Mouse (Mus musculus) lung, embryonic 14.5 days (tissue): ENCODE results near the gene Rrp12. TPM values are rescaled to one million over a fixed set of nuclear protein-coding genes. Genes with fewer than 3 reads are reported as not detected.

Experiments
- ATAC-seq: fragments of 200-750 bp; cut with Nextera tagmentation; 2 replicates; pipeline ENCODE4 v1.8.0; 2017; ENCODE audit warnings: mild to moderate bottlenecking, moderate TSS enrichment, moderate library complexity; ENCODE audit not compliant: insufficient read depth
- DNase-seq: peaks from one replicate; pipeline ENCODE4 v3.0.0-alpha.2; 2015
- H3K27ac ChIP-seq: fragments of 300-500 bp; sonication (generic); 2 replicates; pipeline ENCODE4 v1.5.1; 2014; ENCODE audit warnings: low read depth, mild to moderate bottlenecking, moderate library complexity
- H3K27me3 ChIP-seq: fragments of 300-500 bp; sonication (generic); 2 replicates; pipeline ENCODE4 v1.6.1; 2014; ENCODE audit warnings: low read length, control low read depth; ENCODE audit not compliant: insufficient read depth
- H3K36me3 ChIP-seq: fragments of 300-500 bp; sonication (generic); 2 replicates; pipeline ENCODE4 v1.6.1; 2014; ENCODE audit warnings: control low read depth; ENCODE audit not compliant: insufficient read depth
- H3K4me1 ChIP-seq: fragments of 300-500 bp; sonication (generic); 2 replicates; pipeline ENCODE4 v1.6.1; 2014; ENCODE audit warnings: antibody characterized with exemption, control low read depth; ENCODE audit not compliant: insufficient read depth
- H3K4me2 ChIP-seq: fragments of 300-500 bp; sonication (generic); 2 replicates; pipeline ENCODE4 v1.6.1; 2014; ENCODE audit warnings: mild to moderate bottlenecking
- H3K4me3 ChIP-seq: fragments of 300-500 bp; sonication (generic); 2 replicates; pipeline ENCODE4 v1.5.1; 2014; ENCODE audit warnings: low read depth, low read length
- H3K9ac ChIP-seq: fragments of 300-500 bp; sonication (generic); 2 replicates; pipeline ENCODE4 v1.6.1; 2014
- H3K9me3 ChIP-seq: fragments of 300-500 bp; sonication (generic); 2 replicates; pipeline ENCODE4 v1.6.1; 2016; ENCODE audit warnings: low read depth, low read length, control low read depth
- CTCF ChIP-seq: IDR thresholded peaks from 2 replicates; pipeline ENCODE4 v1.5.1; 2016; ENCODE audit warnings: antibody characterized with exemption, low read depth
- WGBS: fragments of 180-500 bp; shearing (Covaris S2); extraction: QIAGEN DNeasy Blood & Tissue Kit; methylation state at CpG from one replicate; pipeline ENCODE4 v1.1.7; 2014; 5-methylcytosine and 5-hydroxymethylcytosine counted together
- polyA plus RNA-seq: library from polyadenylated mRNA; unstranded; fragments of >200 nt; fragmentation: Nextera tagmentation; extraction: Ambion mirVana; gene quantifications from 2 replicates; pipeline ENCODE4 v1.2.1, GENCODE M21; 2014

The Rrp12 gene
- polyA plus RNA-seq, 1 experiment from 2014 or later = 15.6 TPM

DNA sequence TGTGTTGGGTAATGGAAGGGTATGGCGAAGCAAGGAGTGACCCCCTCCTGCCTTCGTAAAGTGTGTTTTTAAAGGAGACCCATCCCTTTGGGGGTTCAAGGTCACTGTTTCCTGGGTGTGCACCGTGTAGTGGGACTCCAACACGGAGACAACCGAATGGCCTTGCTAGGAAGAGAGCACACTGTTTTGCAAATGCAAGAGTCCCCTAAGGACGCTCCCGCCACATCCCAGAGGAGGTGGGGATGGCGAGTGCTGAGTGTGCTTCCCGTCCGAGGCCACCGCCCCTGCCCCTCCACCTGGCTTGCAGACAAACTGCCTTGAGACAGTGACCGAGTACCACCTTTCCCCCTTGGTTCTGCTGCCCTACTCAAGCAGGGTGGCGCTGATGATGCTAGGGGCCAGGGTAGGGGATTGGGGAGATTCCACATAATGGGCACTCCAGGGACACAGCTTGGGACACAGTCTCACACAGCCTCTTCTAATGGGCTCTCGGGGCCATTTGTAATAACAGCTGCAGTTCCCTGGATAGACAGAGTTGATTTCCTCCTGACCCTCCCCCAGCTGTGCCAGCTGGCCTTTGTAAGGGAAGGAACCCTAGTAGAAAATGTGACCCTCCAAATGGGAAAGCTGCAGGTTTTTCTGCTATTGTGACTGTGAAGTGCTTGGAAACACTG, 64.1 kb downstream of the Rrp12 start:
- Histone ChIP-seq H3K27ac (no peak overlapping the region), H3K4me3 (peak overlapping the region; percentile 61), H3K4me1 (0 out of 2 replicates have a peak, but pooled peaks cover 8% of the 10 kb centered on the region), H3K4me2 (peak overlapping the region; percentile 99), H3K9me3 (no peaks in the 10 kb centered on the region), H3K36me3 (no peaks in the 10 kb centered on the region), H3K9ac (0 out of 2 replicates have a peak overlapping the region, but pooled peaks have one; percentile 56), H3K27me3 (peaks cover 33% of the 10 kb centered on the region)
- TF ChIP-seq CTCF = no peak
- ATAC-seq (no peak), DNase-seq (no peak)
- WGBS = 7% methylated on average over 14 of the region's 14 CpGs

DNA sequence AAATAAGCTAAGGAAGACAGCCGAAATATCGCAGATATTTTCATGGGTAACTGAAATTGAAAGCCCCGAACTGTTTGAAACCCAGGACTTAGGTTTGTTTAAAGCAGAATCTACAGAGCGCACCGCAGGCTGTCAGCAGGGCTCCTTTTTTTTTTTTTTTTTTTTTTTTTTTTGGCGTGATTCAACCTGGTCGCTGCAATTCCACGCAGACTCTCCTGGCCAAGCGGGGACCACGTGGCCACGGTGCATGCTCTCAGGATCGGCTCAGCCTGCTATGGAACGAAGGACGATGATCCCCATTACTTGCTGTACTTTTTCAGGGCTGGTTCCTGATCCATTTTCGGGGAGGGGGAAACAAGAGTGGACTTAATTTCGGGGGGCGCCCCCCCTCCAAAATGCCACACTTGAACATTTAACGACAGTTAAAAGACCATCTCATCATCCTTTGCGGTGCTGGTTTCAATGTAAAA, 64.8 kb downstream of the Rrp12 start:
- Histone ChIP-seq H3K9me3 (no peaks in the 10 kb centered on the region), H3K4me2 (peak overlapping the region; percentile 99), H3K4me3 (peak overlapping the region; percentile 61), H3K9ac (peak overlapping the region; percentile 56), H3K36me3 (no peaks in the 10 kb centered on the region), H3K27me3 (peaks cover 33% of the 10 kb centered on the region), H3K27ac (no peak overlapping the region), H3K4me1 (0 out of 2 replicates have a peak, but pooled peaks cover 8% of the 10 kb centered on the region)
- 1% methylated on average over 19 of the region's 19 CpGs for WGBS
- TF ChIP-seq CTCF = no peak
- DNase-seq (peak; percentile 34), ATAC-seq (no peak)

- H3K4me3 ChIP-seq = peak overlapping the region; percentile 61
- no peaks in the 10 kb centered on the region for H3K36me3 ChIP-seq
- WGBS = under 1% methylated on average over 107 of the region's 112 CpGs
- H3K9me3 ChIP-seq = no peaks in the 10 kb centered on the region
- H3K27ac ChIP-seq = peak overlapping the region; percentile 46
- peak overlapping the region; percentile 56 for H3K9ac ChIP-seq
- 0 out of 2 replicates have a peak, but pooled peaks cover 8% of the 10 kb centered on the region for H3K4me1 ChIP-seq
- H3K27me3 ChIP-seq = peaks cover 33% of the 10 kb centered on the region
- peak; percentile 57 for DNase-seq
- ATAC-seq = peak; percentile 64
- TF ChIP-seq CTCF = peak; percentile 10; the same call in 1 of the 2 replicates
- H3K4me2 ChIP-seq = peak overlapping the region; percentile 99
These were observed 65.6 kb downstream of the Rrp12 start for GRCm38 (mm10) chr19:41830106-41831031.

DNA sequence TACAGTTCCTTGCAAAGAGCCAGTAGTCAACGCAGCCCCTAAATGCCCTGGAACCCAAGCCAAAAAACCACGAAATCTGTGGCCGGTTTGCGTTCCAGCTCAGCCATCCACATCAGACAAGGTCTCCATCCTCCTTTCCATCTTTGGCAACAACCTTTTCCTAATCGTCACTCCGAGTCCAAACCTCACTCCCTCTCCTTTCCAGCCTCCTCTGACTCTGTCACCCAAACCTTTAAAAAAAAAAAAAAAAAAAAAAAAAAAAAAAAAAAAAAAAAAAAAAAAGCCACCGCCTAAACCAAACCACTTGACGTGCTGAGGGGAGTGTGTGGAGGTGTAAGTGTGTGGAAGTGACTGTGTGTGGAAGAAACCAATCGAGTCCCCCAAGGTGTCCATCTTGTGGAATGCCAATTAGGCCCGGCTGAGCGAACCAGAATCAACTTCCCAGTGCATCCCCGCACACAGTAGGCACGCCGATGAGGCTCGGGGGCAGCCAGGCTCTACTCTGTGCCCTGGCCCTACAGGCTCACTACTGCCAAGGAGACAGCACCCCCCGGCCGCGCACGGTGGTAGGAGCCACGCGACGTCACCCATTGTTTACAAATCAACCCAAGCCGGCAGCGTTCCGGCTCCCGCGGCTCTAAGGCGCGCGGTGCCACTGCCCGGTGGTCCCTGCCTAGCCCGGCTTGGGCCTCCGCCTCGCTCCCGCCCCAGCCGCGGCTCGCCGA, 66.4 kb downstream of the Rrp12 start, which contains the start of gene Frat1:
Gene Frat1 (plus strand): TSS at position 590 of the 725 bp plus-strand sequence.
- H3K4me2 ChIP-seq = peak within 1 kb of the TSS; percentile 99
- H3K27me3 ChIP-seq = peaks cover 33% of the 10 kb centered on the region
- H3K27ac ChIP-seq = peak within 1 kb of the TSS; percentile 76
- H3K4me3 ChIP-seq = peak within 1 kb of the TSS; percentile 61
- DNase-seq = peak; percentile 89
- WGBS = under 1% methylated on average over 39 of the region's 39 CpGs
- no peaks in the 10 kb centered on the region for H3K9me3 ChIP-seq
- H3K36me3 ChIP-seq = no peaks in the 10 kb centered on the region
- H3K4me1 ChIP-seq = 0 out of 2 replicates have a peak, but pooled peaks cover 8% of the 10 kb centered on the region
- ATAC-seq = peak; percentile 93
- TF ChIP-seq CTCF = 0 out of 2 replicates have a peak, but pooled peaks have one; percentile 19
- peak within 1 kb of the TSS; percentile 56 for H3K9ac ChIP-seq

GRCm38 (mm10) chr19:41828941-41829340, 67.0 kb downstream of the Rrp12 start:
- 66% methylated on average over 3 of the region's 3 CpGs for WGBS
- H3K27me3 ChIP-seq = peaks cover 33% of the 10 kb centered on the region
- H3K27ac ChIP-seq = no peak overlapping the region
- DNase-seq (no peak), ATAC-seq (no peak)
- H3K9me3 ChIP-seq = no peaks in the 10 kb centered on the region
- H3K4me1 ChIP-seq = 0 out of 2 replicates have a peak, but pooled peaks cover 8% of the 10 kb centered on the region
- H3K9ac ChIP-seq = no peak overlapping the region
- no peaks in the 10 kb centered on the region for H3K36me3 ChIP-seq
- H3K4me3 ChIP-seq = no peak overlapping the region
- TF ChIP-seq CTCF = no peak
- H3K4me2 ChIP-seq = peak overlapping the region; percentile 99

GRCm38 (mm10) chr19:41826529-41826928, 69.4 kb downstream of the Rrp12 start:
- WGBS = 54% methylated on average over 3 of the region's 3 CpGs
- no peak overlapping the region for H3K9ac ChIP-seq
- no peak overlapping the region for H3K4me3 ChIP-seq
- no peaks in the 10 kb centered on the region for H3K9me3 ChIP-seq
- TF ChIP-seq CTCF = no peak
- H3K36me3 ChIP-seq = no peaks in the 10 kb centered on the region
- H3K27me3 ChIP-seq = peaks cover 14% of the 10 kb centered on the region
- no peak overlapping the region for H3K4me2 ChIP-seq
- DNase-seq (no peak), ATAC-seq (no peak)
- no peak overlapping the region for H3K27ac ChIP-seq
- 0 out of 2 replicates have a peak, but pooled peaks cover 5% of the 10 kb centered on the region for H3K4me1 ChIP-seq
